9 mouse cellular contexts compared by ENCODE assay signal in genomic region chr8:3336658-3337524, GRCm38 (mm10). TPM values are rescaled to one million over a fixed set of nuclear protein-coding genes. Genes with fewer than 3 reads are reported as not detected.
DNase-seq lines count a peak whose midpoint lies in the region; ATAC-seq and TF ChIP-seq lines count a peak whose summit lies in the region.
"Had no signal": no experiment of that assay in that cellular context is flagged by ENCODE, and none has a peak within 500 bp of the region (broad histone marks: within the 10 kb centered on the region; RNA-seq: fewer than 3 reads in every experiment).

No protein-coding gene starts in this region.

- no peak overlapping the region for H3K4me3 ChIP-seq in gastrocnemius, adult 2 months
- H3K4me3 ChIP-seq in heart, embryonic 13.5 days: no peak overlapping the region
- H3K4me3 ChIP-seq in midbrain, embryonic 11.5 days (ENCODE audit: low read depth, low read length): no peak overlapping the region
- H3K4me3 ChIP-seq in stomach, embryonic 16.5 days (replicated peaks; ENCODE audit: low read length): no peak overlapping the region
- H3K4me3 ChIP-seq: liver, embryonic 15.5 days had no signal

- no peak overlapping the region for H3K4me2 ChIP-seq in heart, embryonic 13.5 days
- H3K4me2 ChIP-seq in midbrain, embryonic 11.5 days: no peak overlapping the region
- no peak overlapping the region for H3K4me2 ChIP-seq in stomach, embryonic 16.5 days (ENCODE audit: low read depth, low read length)
- H3K4me2 ChIP-seq: liver, embryonic 15.5 days had no signal

- intact Hi-C loops in gastrocnemius, adult 2 months (cut with DNase I): no loop called here
- intact Hi-C loops in gastrocnemius, postnatal 36 days (cut with DNase I): loop anchor here (10.0 kb wide), 1 partner anchor 162 kb away; no protein-coding TSS in a partner anchor

- DNase-seq in gastrocnemius, adult 2 months: peak; percentile 50
- DNase-seq in gastrocnemius, postnatal 36 days: no peak
- peak; percentile 57 to 59 for DNase-seq in CD8-positive naive resting alpha-beta T cell, adult 2 months (ENCODE audit: low read depth in 2 of 2, low spot score in 2 of 2)
- DNase-seq in c-Kit-positive CD71-positive TER-119-negative erythroid progenitor cells, embryonic 14.5 days (ENCODE audit: low read depth): peak; percentile 28
- peak; percentile 48 to 63 for DNase-seq in kidney, postnatal 4 days
- peak; percentile 86 for DNase-seq in midbrain, embryonic 11.5 days (ENCODE audit: low spot score, missing footprints)

- no peaks in the 10 kb centered on the region for H3K4me1 ChIP-seq in heart, embryonic 13.5 days
- no peaks in the 10 kb centered on the region for H3K4me1 ChIP-seq in midbrain, embryonic 11.5 days (ENCODE audit: control insufficient read depth, insufficient read depth, low read length)
- H3K4me1 ChIP-seq in stomach, embryonic 16.5 days (ENCODE audit: control insufficient read depth, insufficient read depth, low read length): no peaks in the 10 kb centered on the region
- H3K4me1 ChIP-seq: liver, embryonic 15.5 days had no signal

- peak; percentile 37 for ATAC-seq in heart, embryonic 13.5 days (ENCODE audit: extremely low read depth, insufficient number of reproducible peaks, low FRiP score, low TSS enrichment)
- ATAC-seq in midbrain, embryonic 11.5 days (ENCODE audit: low FRiP score): peak; percentile 59
- ATAC-seq in stomach, embryonic 16.5 days (ENCODE audit: insufficient read depth, low FRiP score): peak; percentile 50; the same call in 1 of the 2 replicates

- no peaks in the 10 kb centered on the region for H3K27me3 ChIP-seq in heart, embryonic 13.5 days (replicated peaks)
- H3K27me3 ChIP-seq in midbrain, embryonic 11.5 days (ENCODE audit: control insufficient read depth, insufficient read depth, low read length): no peaks in the 10 kb centered on the region
- no peaks in the 10 kb centered on the region for H3K27me3 ChIP-seq in stomach, embryonic 16.5 days (ENCODE audit: control insufficient read depth, insufficient read depth, low read length)
- H3K27me3 ChIP-seq: liver, embryonic 15.5 days had no signal

- no peak overlapping the region for H3K9ac ChIP-seq in heart, embryonic 13.5 days
- no peak overlapping the region for H3K9ac ChIP-seq in midbrain, embryonic 11.5 days (ENCODE audit: low read length)
- no peak overlapping the region for H3K9ac ChIP-seq in stomach, embryonic 16.5 days (ENCODE audit: low read length)
- H3K9ac ChIP-seq: liver, embryonic 15.5 days had no signal

- peak; percentile 88 for TF ChIP-seq CTCF in gastrocnemius, adult 2 months (IDR thresholded peaks at IDR 0.05)

- H3K27ac ChIP-seq in gastrocnemius, adult 2 months: no peak overlapping the region
- H3K27ac ChIP-seq in heart, embryonic 13.5 days (replicated peaks): no peak overlapping the region
- H3K27ac ChIP-seq in midbrain, embryonic 11.5 days (ENCODE audit: low read depth, low read length): no peak overlapping the region
- H3K27ac ChIP-seq in stomach, embryonic 16.5 days (ENCODE audit: low read length): no peak overlapping the region
- H3K27ac ChIP-seq: liver, embryonic 15.5 days had no signal

- no peaks in the 10 kb centered on the region for H3K36me3 ChIP-seq in heart, embryonic 13.5 days
- no peaks in the 10 kb centered on the region for H3K36me3 ChIP-seq in midbrain, embryonic 11.5 days (ENCODE audit: control insufficient read depth, insufficient read depth, low read length)
- H3K36me3 ChIP-seq in stomach, embryonic 16.5 days (ENCODE audit: control insufficient read depth, insufficient read depth, low read length): no peaks in the 10 kb centered on the region
- H3K36me3 ChIP-seq: liver, embryonic 15.5 days had no signal

- WGBS in heart, embryonic 13.5 days: 59% methylated on average over 9 of the region's 9 CpGs
- 63% methylated on average over 9 of the region's 9 CpGs for WGBS in midbrain, embryonic 11.5 days
- 63% methylated on average over 9 of the region's 9 CpGs for WGBS in stomach, embryonic 16.5 days

- no peaks in the 10 kb centered on the region for H3K9me3 ChIP-seq in heart, embryonic 13.5 days
- no peaks in the 10 kb centered on the region for H3K9me3 ChIP-seq in midbrain, embryonic 11.5 days (ENCODE audit: control insufficient read depth, low read length)
- no peaks in the 10 kb centered on the region for H3K9me3 ChIP-seq in stomach, embryonic 16.5 days (replicated peaks; ENCODE audit: control insufficient read depth, low read length)
- H3K9me3 ChIP-seq: liver, embryonic 15.5 days had no signal

RNA-seq across cellular contexts. Expression of gene A430078G23Rik, which starts 16.3 kb away (rescaled TPM):
- total RNA-seq in gastrocnemius, adult 2 months (2021): not detected
- total RNA-seq in gastrocnemius, postnatal 36 days (2021): under 1 TPM in 1 of 2 experiments, not detected in 1; 0.28 TPM
- polyA plus RNA-seq in heart, embryonic 13.5 days (2015; fragmentation: Nextera tagmentation; extraction: Ambion mirVana): 0.14 TPM in 1 of 2 replicates, not detected in the other
- not detected in 2 replicates for polyA plus RNA-seq in midbrain, embryonic 11.5 days (2014; fragmentation: Nextera tagmentation; extraction: Ambion mirVana)
- 0.92 and 0.93 TPM in 2 replicates for polyA plus RNA-seq in stomach, embryonic 16.5 days (2015; fragmentation: Nextera tagmentation; extraction: Ambion mirVana)

RNA-seq across cellular contexts. Expression of gene Arhgef18, which starts 55.9 kb away (rescaled TPM):
- total RNA-seq in gastrocnemius, adult 2 months (2021): 10 to 100 TPM in 1 of 2 experiments, 1 to 10 TPM in 1; 6.9 to 11.8 TPM
- total RNA-seq in gastrocnemius, postnatal 36 days (2021): 1 to 10 TPM; 7.9 to 9.1 TPM
- 4.9 and 5.4 TPM in 2 replicates for polyA plus RNA-seq in heart, embryonic 13.5 days (2015; fragmentation: Nextera tagmentation; extraction: Ambion mirVana)
- 9.7 and 10.1 TPM in 2 replicates for polyA plus RNA-seq in midbrain, embryonic 11.5 days (2014; fragmentation: Nextera tagmentation; extraction: Ambion mirVana)
- 10.0 and 10.5 TPM in 2 replicates for polyA plus RNA-seq in stomach, embryonic 16.5 days (2015; fragmentation: Nextera tagmentation; extraction: Ambion mirVana)

RNA-seq across cellular contexts. Expression of gene Insr, which starts 57.5 kb away (rescaled TPM):
- total RNA-seq in gastrocnemius, adult 2 months (2021): 10 to 100 TPM; 54.4 to 63.5 TPM
- 10 to 100 TPM; 49.0 to 62.6 TPM for total RNA-seq in gastrocnemius, postnatal 36 days (2021)
- polyA plus RNA-seq in heart, embryonic 13.5 days (2015; fragmentation: Nextera tagmentation; extraction: Ambion mirVana): 47.7 and 52.0 TPM in 2 replicates
- polyA plus RNA-seq in midbrain, embryonic 11.5 days (2014; fragmentation: Nextera tagmentation; extraction: Ambion mirVana): 31.5 and 31.7 TPM in 2 replicates
- 26.6 and 31.4 TPM in 2 replicates for polyA plus RNA-seq in stomach, embryonic 16.5 days (2015; fragmentation: Nextera tagmentation; extraction: Ambion mirVana)

Comparison
In these comparisons a context has a peak if more than half of its experiments do, and no peak if none do; other contexts are left out.
1. DNase-seq: peak in gastrocnemius, adult 2 months (single experiment), CD8-positive naive resting alpha-beta T cell, adult 2 months (2 of 2), c-Kit-positive CD71-positive TER-119-negative erythroid progenitor cells, embryonic 14.5 days (single experiment), kidney, postnatal 4 days (2 of 2) and midbrain, embryonic 11.5 days (single experiment); none in gastrocnemius, postnatal 36 days (0 of 2).
2. Peak in every context shown above with its lines, with median percentiles within 50 percentile points of each other: ATAC-seq.